Mouse (Mus musculus) adrenal gland, adult 8-10 months (tissue): Measurements from ENCODE around the gene Vmn1r59. TPM values are rescaled to one million over a fixed set of nuclear protein-coding genes. Genes with fewer than 3 reads are reported as not detected.
"Not testable (repeated sequence)": the region's sequence is repeated elsewhere in the genome, so short reads cannot be mapped to it uniquely, and the experiment has no call there.

Experiments
- DNase-seq: peaks from one replicate; pipeline ENCODE4 v3.0.0; 2022
- total RNA-seq, 4 experiments: library from RNA; stranded (reverse); gene quantifications; 2 replicates each; pipeline ENCODE4 v1.2.4; 2022

Vmn1r59 gene
- not detected for total RNA-seq

DNA sequence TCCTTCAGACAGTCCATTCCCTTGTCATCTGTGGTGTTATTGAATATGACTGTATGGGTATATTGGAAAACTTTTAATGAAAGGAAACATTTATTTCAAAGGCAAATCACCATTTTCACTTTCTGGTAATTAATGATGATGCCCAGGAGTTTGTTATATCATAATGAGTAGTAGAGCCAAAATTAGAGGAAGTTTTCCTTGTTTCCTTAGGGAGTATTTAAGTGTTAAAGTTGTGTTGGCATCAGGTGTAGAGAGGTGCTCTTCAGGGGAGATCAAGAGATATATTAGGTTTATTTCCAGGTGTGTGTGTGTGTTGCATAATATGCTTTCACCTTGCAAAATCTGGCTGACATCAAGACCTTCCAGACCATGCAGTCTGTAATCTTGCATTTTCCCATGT, at the start of gene Vmn1r59:
Gene Vmn1r59 (minus strand): TSS at position 101 of the 400 bp plus-strand sequence.
- DNase-seq = no peak

DNA sequence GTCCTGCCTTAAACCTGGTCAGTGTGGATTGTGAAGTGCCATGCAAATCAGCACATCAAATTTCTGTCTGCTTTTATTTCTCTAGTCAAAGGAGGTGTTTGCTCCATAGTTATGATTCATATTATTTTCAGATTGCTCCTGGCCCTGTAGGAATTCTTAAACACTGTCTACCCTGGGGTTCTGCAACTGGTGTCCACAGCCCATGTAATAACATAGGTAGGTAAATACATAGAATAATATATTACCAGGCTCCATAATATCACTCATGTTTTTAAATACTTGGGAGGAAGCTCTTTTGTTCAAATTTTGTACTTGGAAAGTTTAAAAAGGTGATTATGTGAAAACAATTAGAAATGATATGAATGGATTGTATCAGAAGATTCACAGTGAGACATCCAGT, 37.3 kb upstream of the Vmn1r59 start, which contains the start of gene Vmn2r28:
Gene Vmn2r28 (minus strand): TSS at position 101 of the 400 bp plus-strand sequence.
- not testable (repeated sequence) for DNase-seq

DNA sequence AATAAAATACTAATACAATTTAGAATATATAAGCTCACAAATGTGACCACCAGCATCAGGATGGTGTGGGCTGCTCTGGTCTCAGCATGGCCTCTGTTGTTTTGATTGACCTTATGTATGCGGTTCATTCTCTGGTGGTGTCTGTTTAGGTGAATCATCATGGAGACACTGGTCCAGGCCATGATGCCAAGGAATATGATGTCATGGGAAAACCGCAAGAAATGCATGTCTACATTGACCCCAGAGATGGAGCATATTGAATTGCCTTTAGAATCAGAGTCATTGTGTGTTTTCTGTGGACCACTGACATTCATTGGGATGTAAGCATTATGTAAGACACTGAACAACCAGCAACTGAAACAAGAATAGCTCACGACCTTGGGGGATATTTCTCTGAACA, 2.6 kb downstream of the Vmn1r59 start:
- DNase-seq = not testable (repeated sequence)

DNA sequence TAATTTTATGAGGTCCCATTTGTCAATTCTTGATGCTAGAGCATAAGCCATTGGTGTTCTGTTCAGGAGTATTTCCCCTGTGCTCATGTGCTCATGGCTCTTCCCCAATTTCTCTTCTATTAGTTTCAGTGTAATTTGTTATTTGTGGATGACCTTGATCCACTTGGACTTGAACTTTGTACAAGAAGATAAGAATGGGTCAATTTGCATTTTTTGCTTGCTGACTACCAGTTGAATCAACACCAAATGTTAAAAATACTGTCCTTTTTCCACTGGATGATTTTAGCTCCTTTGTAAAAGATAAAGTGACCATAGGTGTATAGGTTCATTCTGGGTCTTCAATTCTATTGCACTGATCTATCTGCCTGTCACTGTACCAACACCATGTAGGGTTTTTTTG, 7.9 kb downstream of the Vmn1r59 start:
- DNase-seq = no peak

DNA sequence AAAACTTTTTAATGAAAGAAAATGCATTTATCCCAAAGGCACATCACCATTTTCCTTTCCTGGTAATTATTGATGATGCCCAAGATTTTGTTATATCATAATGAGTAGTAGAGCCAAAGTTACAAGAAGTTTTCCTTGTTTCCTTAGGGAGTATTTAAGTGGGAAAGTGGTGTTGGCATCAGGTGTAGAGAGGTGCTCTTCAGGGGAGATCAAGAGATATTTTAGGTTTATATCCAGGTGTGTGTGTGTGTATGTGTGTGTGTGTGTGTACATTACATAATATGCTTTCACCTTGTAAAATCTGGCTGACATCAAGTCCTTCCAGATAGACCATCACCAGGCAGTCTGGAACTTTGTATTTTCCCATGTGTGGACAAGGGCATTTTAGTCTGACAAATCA, 43.3 kb downstream of the Vmn1r59 start, which contains the start of gene Vmn1r58:
Gene Vmn1r58 (minus strand): TSS at position 101 of the 400 bp plus-strand sequence.
- not testable (repeated sequence) for DNase-seq

DNA sequence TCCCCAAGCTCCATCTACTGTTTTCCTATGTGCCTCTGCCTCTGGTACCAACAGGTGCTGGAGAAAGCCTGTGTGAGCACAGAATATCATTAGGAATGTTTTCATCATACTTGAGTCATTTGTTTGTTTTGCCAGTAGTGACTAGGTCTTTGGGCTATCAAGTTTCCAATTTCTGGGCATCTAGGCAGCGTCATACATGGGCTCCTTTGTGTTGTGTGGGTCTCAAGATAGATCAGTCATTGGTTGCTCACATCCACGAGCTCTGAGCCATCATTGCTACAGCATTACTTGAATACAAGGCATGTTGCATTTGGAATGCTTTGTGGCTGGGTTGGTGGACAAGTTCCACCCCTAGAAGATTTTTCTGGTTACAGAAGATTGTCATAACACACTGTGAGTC, 50.4 kb downstream of the Vmn1r59 start:
- no peak for DNase-seq

Other genes starting within 250 kb of the Vmn1r59 start
- not detected for gene Vmn1r57, start 238.3 kb downstream of the Vmn1r59 start, total RNA-seq
- gene Gm5065, start 106.2 kb downstream of the Vmn1r59 start, total RNA-seq = not detected
- not detected for gene Nlrp2, start 105.7 kb downstream of the Vmn1r59 start, total RNA-seq
- gene Vmn1r58, start 43.4 kb downstream of the Vmn1r59 start, total RNA-seq = not detected
- not detected for gene Vmn2r28, start 37.2 kb upstream of the Vmn1r59 start, total RNA-seq
- gene Vmn1r60, start 90.5 kb upstream of the Vmn1r59 start, total RNA-seq = not detected
- not detected for gene Vmn1r61, start 156.5 kb upstream of the Vmn1r59 start, total RNA-seq
- gene Vmn1r62, start 216.9 kb upstream of the Vmn1r59 start, total RNA-seq = not detected